Mouse (Mus musculus): ENCODE results near the gene Pnma5. TPM values are rescaled to one million over a fixed set of nuclear protein-coding genes. Genes with fewer than 3 reads are reported as not detected.

The Pnma5 gene
- total and polyA plus RNA-seq, 3 experiments, result 0.07 to 0.08 TPM; not detected in 1

DNA sequence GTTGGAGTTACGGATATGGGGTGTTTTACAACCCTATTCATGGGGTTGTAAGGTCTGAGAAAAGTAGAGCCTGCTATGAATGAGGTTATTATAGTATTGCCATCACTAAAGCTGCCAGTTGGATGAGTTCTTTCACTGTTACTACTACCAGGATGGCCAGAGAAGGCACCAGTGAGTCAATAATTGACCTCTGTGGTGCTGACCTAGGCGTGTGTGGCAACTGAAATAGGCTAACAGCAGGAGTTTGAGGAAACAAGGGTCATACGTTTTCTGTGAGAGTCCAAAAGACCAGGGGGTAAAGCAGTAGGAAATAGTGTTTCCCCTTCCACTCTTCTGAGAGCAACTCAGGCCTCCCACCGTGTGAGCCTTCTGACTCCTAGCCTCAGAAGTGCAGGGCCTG, 24.1 kb downstream of the Pnma5 start:
- TF ChIP-seq MAX (IDR thresholded peaks at IDR 0.05; ENCODE audit: low read length) (no peak), IRF4 (IDR thresholded peaks at IDR 0.05; ENCODE audit: low read depth, low read length) (no peak), PAX5 (IDR thresholded peaks at IDR 0.05; ENCODE audit: low read length) (no peak), ZC3H11A (IDR thresholded peaks at IDR 0.05; ENCODE audit: low read depth, low read length) (no peak), NRF1 (IDR thresholded peaks at IDR 0.05; ENCODE audit: low read depth, low read length) (no peak), RAD21 (IDR thresholded peaks at IDR 0.05; ENCODE audit: low read depth, low read length) (no peak), JUN (IDR thresholded peaks at IDR 0.05; ENCODE audit: insufficient read depth, low read depth, low read length) (no peak), NELFE (IDR thresholded peaks at IDR 0.05; ENCODE audit: low read depth, low read length) (no peak), EP300 (IDR thresholded peaks at IDR 0.05; ENCODE audit: low read length) (no peak), USF1 (IDR thresholded peaks at IDR 0.05; ENCODE audit: low read depth, low read length) (no peak), CHD1 (IDR thresholded peaks at IDR 0.05; ENCODE audit: low read depth, low read length) (no peak), E2F4 (IDR thresholded peaks at IDR 0.05; ENCODE audit: insufficient replicate concordance, low read depth, low read length) (no peak), MEF2A (IDR thresholded peaks at IDR 0.05; ENCODE audit: borderline replicate concordance, low read depth, low read length) (no peak), POLR2AphosphoS2 (IDR thresholded peaks at IDR 0.05; ENCODE audit: low read depth, low read length) (no peak), RCOR1 (conservative IDR thresholded peaks at IDR 0.05; ENCODE audit: low read depth, low read length) (no peak), USF2 (conservative IDR thresholded peaks at IDR 0.05; ENCODE audit: low read depth, low read length) (no peak), ZNF384 (IDR thresholded peaks at IDR 0.05; ENCODE audit: low read depth, low read length) (no peak), CHD2 (IDR thresholded peaks at IDR 0.05; ENCODE audit: low read length) (no peak), KAT2A (IDR thresholded peaks at IDR 0.05; ENCODE audit: insufficient replicate concordance, low read length) (no peak)
- Histone ChIP-seq H3K4me3 (replicated peaks in 1 of 3; ENCODE audit: low read depth in 2 of 3, low read length in 2 of 3, poor library complexity in 1 of 3) (no peak overlapping the region), H3K4me2 (ENCODE audit: insufficient read depth, low read depth, poor library complexity, severe bottlenecking) (no peak overlapping the region), H3K9ac (ENCODE audit: insufficient read depth, low read depth) (no peak overlapping the region), H3K4me1 (ENCODE audit: control insufficient read depth in 1 of 2, insufficient read depth in 2 of 2) (peaks cover 0 to 3% of the 10 kb centered on the region in 2 experiments; a peak in 2 of 4 replicates), H3K79me2 (replicated peaks; ENCODE audit: control insufficient read depth, extremely low read depth, insufficient read depth, poor library complexity, severe bottlenecking) (no peaks in the 10 kb centered on the region), H3K27ac (ENCODE audit: insufficient read depth, low read depth) (no peak overlapping the region), H3K36me3 (replicated peaks in 1 of 2; ENCODE audit: control insufficient read depth in 1 of 2, insufficient read depth in 1 of 2, low read length in 1 of 2) (no peaks in the 10 kb centered on the region), H3K9me3 (replicated peaks; ENCODE audit: low read length) (no peaks in the 10 kb centered on the region), H3K27me3 (replicated peaks) (no peaks in the 10 kb centered on the region)
- dilution Hi-C loops (cut with MboI; ENCODE audit: extremely low pct_ligation_motif_present, extremely low pct_unique_long_range_greater_than_20kb, low sequenced_read_pairs), result no loop called here
- in situ Hi-C loops (cut with MboI; ENCODE audit: low pct_ligation_motif_present, low pct_unique_long_range_greater_than_20kb, low sequenced_read_pairs), result loop anchor here (25.0 kb wide), 2 partner anchors 424 to 649 kb away; partner anchors contain the start of genes Pnck, Slc6a8 and Trex2
- no peak for DNase-seq (ENCODE audit: extremely low read depth)

All from CH12.LX (cell line).